Mouse (Mus musculus): ENCODE measurements around the gene Hes5.
A peak's percentile ranks its signal among the peaks of the same experiment; 100 is the strongest.

Gene Hes5

DNA sequence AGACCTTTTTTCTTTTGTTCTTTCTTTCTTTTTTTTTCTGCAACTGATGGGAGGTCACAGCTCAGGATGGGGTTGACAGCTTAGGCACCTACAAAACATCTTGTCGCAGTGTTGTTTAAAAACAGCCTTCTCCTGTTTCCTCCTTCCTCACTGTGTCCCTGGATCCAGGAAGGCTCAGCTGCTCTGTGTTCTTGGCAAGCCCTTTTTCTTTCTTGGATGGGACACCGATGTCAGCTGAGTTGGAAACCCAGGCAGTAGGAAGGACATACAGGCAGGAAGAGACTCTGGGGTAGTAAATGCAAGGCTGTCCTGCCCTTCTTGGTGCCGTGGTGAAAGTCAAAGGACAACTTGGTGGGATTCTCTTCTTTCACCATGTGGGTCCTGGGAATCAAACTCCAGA lies 5.1 kb downstream of the Hes5 start:
- no peak for DNase-seq

DNA sequence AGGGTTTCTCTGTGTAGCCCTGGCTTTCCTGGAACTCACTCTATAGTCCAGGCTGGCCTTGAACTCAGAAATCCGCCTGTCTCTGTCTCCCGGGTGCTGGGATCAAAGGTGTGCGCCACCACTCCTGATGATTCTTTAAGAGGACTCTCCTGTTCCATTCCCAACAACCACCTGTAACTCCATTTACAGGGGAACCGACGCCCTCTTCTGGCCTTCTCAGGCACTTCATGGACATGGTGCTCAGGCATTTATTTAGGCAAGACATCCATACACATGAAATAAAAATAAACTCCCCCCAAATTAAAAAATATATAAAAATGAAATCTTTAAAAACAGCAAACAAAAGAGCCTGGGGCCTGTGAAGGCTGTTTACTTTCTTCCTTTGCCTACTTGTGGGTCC lies 6.5 kb downstream of the Hes5 start:
- peak; percentile 74 for DNase-seq

DNA sequence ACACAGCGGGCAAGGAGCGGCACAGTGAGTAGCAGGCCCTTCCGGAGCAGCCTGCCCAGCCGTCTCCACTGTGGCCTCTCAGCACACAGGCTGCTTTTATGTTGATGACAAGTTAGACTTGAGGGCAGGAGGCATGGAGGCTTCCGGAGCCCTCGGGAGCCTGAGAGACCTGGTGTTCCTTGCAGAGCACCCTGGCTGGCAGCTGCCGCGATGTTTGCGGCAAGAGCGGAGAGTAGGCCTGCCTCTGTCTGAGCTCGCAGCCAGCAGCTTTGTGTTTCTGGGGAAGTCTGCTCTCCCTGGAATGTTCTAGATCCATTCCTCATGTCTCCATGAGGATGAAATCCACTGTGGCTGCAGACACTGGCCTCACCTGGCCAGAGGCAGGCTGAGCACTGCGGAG lies 11.8 kb downstream of the Hes5 start:
- DNase-seq = no peak

DNA sequence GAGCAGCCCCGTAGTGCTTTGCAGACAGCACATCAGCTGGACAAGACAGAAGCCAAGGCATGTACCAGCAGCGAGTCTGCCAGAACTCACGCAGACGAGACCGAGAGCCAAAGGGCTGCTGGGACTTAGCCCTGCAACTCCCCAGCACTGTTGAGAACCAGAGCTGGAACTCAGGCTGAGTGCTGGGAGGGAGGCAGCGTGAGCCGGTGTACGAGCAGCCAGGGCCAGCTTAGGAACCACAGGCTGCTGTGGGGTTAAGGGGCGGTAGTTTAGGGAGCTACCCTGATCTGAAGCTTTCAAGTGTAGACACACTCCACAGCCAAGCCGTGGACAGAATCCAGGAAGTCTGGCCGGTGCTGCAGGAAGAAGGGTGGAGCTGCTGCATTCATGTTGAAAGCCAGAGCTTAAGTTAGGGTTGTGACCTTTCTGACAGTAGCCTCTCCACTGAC lies 13.5 kb downstream of the Hes5 start:
- no peak for DNase-seq

DNA sequence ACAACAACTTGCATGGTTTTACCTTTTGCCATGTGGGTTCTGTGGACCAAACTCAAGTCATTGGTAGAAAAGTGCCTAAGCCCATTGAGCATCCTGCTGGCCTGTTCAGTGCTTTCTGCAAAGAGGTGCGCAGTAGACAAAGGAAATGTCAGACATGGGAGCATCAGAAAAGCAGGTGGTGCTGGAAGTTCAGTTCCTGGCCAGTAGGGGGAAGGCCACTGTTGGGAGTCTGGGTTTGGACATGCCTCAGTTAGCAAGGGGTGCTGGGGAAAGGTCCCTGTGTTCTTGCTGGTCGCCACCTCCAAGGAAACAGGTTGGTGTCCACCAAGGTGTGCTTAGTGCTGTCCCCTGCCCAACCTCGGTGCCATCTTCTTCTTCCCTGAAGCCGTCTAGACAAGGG lies 19.4 kb downstream of the Hes5 start:
- DNase-seq = peak; percentile 29

DNA sequence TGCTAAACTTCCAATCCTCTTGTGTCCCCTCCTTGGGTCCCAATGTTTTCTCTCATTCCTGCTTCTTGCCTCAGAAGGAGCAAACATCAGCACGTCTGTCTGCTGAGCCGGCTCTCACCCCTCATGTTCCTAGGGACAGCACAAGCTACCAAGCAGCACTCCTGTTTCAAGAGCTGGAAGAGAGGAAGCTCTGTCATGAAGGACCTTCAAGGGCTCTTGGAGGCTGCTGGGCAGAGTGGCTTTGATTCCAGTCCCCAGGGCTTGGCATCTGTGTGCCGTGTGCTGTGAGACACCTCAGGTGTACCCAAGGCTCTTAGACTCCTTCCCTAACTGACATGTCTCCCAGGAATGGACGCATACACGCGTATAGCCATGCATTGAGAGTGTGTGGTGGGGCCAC lies 20.4 kb downstream of the Hes5 start:
- no peak for DNase-seq

DNA sequence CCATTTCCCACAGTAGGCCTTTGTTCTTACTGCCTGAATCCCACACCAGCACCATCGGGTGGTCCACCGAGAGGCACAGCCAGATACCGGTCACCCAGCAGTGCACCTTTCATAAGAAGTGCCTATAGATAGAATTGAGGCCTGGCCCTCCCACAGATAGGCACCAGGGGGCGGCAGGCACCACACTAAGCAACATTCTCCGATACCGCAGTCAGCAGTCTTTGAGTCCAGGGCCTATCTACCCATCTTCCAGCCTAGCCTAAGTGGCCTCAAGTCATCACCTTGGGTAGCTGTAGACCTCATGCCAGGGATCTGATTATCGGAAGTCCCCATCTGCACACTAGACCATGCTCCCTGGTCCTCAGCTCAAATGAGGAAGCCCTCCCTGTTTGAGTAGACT lies 20.8 kb downstream of the Hes5 start:
- DNase-seq = peak; percentile 76

DNA sequence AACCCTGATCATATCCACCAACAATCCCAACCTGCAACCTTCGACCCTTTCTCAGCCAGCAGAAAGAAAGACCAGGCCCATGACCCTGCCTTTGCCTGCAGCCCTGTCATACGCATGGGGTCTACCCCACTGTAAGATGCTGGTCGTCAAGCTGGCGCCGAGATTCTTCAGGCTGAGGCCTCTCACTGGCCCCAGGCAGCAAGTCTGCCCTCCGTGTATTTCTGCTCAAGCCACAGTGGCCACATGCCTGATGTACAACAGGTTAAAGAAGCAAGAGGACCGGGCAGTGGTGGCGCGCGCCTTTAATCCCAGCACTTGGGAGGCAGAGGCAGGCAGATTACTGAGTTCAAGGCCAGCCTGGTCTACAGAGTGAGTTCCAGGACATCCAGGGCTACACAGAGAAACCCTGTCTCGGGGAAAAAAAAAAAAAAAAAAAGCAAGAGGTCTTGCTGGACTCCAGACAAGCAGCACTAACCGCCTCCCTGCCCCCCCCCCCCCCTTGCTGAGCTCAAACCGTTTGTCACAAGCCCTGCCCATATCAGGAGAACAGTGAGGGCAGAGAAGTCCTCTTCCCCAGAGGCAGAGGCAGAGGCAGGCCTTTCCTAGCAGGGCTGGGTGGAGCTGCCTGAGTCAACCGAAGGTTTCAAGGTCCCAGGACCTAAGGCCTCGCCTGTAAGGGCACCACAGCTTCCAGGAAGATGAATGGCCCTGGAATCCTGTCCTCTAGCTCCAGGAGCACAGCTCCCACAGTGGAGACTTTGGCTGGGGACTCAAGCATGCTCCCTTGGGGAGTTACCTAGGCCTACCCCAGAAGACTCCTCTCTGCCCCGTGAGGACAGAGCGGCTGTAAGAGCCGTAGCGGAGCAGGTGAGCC lies 21.8 kb downstream of the Hes5 start:
- no peak for DNase-seq

DNA sequence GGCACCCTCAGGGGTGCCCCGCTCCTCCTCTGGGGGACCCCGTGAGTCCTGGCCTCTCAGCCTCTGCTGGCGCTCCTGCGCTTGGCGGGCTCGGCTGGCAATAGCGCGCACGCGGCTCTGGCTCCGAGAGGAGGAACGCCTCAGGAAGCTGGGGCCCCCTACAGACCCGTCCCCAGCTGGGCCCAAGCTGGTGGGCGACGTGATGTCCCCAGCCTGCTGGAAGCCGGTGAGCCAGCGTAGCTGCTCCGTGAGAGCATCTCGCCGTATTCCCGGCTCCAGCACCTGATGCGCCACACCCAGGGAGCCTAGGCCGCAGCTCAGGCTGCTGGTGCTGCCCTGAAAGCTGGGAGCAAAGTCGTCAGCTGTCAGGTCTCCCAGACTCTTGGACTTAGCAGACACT lies 23.0 kb downstream of the Hes5 start:
- peak; percentile 32 for DNase-seq

DNA sequence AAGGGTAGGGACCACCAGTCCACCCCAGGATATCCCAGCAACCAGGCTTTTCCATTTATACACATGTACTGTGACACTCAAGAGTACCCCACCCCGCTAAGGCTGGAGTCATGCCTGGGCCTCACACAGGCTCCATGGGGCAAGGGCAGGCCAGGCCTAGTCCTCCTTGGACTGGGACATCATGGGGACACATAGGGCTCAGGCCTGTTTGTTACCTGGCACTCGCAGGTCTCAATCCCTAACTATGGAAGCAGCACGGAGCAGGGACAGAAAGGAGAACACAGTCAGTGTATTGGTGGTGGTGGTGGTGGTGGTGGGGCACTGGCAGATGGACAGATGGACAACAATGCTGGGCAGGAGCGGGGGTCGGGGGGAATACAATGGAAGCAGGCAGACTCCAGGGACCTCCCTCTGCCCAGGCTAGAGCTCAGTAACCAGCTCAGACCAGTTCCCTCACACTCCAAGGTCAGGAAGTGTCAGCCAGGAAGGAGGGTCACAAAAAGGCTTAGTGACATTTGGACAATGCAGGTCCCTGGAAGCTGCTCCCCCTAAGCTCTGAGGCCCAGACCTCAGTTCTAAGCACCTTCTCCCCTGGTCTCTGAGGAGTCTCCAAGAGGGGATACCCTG lies 24.5 kb downstream of the Hes5 start:
- no peak for DNase-seq

DNA sequence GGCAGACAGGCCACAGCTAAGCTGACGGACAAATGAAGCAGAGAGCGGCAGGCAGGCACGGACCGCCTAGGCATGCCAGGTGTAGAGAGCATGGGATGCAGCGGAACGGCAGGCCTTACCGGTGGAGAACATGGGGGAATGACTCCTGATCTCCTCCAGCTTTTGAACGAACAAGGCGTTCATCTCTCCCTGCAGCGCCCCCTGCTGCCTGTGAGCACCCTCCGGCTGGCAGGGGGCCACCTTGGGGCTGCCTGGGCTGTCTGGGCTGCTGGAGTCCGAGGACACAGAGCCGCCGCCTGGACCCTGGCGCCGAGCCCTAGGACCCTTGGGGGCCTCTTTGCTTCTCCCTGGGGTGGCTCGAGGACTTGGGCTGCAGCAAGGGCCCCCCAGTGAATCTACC lies 25.4 kb downstream of the Hes5 start:
- DNase-seq = peak; percentile 85

DNA sequence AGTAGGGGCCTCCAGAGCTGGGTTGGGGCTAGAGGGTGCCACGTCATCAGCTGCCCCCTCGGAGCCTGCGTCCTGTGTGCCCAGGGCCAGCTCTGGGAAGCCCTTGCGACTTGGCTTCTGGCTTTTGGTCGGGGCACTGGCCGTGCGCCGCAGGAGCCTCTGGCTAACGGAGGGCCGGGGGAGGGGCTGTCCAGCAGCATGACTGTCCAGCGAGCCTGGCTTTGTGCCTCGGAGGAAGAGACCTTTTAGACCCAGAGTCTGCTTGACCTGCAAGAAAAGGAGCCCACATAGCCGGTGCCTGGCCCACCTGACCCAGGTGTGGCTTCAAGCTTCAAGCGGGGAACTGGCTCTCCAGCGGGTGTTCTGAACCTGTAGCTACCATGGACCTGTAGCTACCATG lies 26.0 kb downstream of the Hes5 start:
- DNase-seq = no peak

DNA sequence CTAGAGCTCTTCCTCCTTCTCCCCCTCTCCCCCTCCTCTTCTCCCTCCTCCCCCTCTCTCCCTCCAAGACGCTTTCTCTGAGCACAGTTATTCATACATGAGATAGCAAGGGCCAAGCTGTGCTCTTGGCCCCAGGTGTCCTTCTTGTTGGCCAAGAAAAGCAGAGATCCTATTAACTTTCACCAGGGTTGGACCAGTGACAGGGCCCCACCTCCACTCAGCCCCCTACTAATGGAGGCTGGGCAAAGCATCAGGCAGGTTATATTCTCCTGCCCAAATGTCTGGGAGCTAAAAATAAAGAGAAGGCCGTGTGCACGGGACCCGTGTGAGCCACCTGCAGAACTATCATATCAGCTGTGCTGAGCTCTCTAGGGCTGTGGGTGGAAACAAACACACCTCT lies 34.2 kb downstream of the Hes5 start:
- DNase-seq = no peak

DNA sequence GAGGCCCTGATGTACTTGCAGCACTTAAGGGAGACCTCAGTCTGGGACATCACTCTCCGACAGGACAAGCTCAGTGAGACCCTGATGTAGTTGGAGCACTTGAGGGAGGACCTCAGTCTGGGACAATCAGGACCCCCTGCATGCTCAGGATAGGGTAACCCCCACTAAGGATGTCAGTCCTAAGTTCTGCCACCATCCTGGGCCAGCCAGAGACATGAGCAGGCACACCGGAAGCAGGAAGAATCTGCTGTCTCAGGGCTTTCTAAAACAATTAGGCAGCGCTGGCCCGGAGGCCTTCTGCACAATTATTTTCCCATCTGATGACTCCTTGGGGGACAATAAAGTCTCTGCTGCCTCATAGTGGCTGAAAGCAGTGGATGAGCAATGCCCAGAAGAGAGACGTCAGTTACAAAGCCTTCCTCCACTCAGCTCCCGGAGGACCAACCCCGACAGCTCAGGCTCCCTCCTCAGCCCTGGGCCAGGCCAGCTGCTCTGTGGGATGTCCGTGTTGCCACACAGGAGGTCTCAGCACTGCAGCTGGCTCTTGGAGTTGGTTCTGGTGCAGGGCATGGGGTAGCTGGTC lies 35.9 kb downstream of the Hes5 start:
- DNase-seq = peak; percentile 77

DNA sequence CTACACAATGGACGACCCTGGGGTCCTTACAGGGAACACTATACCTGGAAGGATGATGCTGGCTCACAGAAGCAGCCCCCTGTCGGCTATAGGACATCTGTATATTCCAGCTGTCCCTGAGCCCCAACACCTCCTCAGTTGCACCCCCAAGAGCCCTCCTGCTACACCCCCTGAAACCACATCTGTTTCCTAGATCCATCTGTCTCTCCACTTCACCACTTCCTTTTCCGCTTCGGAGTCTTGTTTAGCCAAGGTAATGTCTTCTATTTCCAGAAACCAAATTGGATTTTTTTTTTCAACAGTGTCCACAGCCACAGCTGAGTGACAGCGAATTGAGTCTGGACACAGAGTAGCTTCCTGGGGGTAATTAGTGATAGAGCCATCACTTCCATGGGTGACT lies 38.7 kb downstream of the Hes5 start:
- no peak for DNase-seq

DNA sequence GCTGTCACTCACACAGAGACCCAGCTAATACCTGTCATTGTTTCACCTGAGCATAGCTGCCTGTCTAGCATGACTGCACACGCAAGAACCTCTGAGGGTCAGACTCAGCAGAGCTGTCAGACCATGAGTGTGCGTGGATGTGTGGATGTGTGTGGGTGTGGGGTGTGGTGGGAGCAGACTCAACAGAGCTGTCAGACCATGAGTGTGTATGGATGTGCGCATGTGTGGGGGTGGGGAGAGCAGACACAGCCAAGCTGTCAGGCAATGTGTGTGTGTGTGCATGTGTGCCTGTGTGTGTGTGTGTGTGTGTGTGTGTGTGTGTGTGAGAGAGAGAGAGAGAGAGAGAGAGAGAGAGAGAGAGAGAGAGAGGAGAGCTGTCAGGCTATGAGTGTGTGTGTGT lies 44.6 kb downstream of the Hes5 start:
- no peak for DNase-seq

DNA sequence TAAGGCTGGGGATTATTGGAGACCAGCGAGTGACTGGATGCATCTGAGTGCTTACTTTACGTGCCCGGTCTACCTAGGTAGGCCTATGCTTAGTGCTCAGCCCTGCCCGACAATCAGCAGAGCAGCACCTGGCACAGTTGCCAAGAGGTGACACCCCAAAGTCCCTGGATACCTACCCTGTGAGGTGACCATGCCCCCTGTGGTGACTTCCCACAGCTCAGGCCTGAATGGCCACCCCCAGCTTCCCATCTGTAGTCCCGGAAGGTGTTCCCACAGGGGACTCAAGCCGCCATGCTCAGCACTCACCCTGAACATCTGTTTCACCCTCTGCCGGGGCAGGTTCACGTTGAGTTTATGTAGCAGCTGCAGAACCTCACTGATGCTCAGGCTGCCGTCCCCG lies 45.6 kb downstream of the Hes5 start:
- DNase-seq = no peak

DNA sequence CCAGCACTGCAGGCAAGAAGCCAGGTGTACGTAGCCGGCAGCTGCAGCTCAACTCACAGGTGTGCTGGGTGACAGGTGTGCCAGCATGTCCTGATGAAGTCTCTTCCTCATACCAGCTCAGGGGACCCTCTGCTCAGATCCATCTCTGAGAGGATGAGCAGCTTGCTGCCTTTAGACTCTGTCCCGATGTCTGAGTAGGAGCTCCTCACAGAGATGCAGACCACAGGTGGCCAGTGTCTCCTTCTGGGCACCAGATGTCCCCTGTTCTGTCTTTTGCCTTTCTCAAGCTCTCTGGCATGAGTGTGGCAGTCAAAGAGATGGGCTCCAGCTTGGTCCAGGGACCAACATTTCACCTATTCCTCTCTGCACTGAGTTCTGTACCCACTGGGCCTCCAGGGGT lies 46.9 kb downstream of the Hes5 start:
- no peak for DNase-seq

DNA sequence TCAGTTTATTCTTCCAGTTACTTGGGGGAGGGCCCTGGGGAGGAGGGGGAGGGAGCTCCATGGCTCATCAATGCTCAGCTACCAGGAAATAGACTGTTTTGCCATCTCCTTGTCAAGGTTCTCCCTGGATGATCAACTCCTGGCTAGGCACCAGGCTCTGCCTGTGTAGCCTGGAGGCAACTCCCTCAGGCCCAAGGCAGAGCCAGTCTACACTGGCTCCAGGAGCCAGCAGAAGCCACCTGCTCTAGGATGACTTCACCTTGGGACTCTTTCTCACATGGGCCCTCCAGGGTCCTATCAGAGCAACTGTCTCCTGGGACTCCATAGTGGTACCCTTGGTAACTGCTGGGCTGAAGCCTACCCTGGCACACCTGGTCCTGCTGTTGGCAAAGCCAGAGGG lies 47.4 kb downstream of the Hes5 start:
- no peak for DNase-seq

DNA sequence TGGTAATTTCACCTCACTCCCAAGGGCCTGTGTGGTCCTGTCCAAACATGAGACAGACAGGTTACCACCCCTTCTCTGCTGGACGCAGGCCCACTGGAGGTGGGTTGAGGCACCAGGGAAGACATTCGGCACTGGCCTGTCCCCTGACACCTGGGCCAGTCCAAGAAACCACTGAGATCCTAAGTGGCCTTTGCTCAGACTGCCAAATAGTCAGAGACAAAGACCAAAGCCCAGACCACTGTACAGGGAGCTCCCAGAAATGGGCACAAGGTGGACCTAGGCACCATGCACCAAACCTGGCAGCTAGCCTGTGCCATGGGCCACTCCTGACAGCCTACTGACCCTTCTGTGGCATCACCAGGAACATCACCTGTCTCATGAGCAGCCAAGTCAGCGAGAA lies 48.5 kb downstream of the Hes5 start:
- no peak for DNase-seq

DNA sequence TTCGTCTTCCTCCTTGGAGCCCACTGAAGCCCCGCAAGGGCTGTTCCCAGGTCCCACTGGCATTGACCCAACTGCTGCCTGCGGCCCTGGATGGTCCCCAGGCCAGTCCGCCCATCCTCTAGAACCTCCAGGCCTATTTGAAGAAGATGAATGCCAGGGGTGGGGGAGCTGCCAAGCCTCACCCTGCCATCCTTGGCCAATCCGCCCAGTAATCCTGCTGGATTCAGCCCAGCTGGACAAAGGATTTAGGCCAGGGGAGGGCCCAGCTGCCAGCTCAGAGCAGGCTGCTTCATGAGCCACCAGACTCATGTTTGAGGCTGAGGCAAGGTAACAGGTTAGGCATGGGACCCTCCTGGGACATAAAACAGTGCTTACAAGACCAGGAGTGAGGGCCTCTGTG lies 50.1 kb downstream of the Hes5 start:
- peak; percentile 79 for DNase-seq

DNA sequence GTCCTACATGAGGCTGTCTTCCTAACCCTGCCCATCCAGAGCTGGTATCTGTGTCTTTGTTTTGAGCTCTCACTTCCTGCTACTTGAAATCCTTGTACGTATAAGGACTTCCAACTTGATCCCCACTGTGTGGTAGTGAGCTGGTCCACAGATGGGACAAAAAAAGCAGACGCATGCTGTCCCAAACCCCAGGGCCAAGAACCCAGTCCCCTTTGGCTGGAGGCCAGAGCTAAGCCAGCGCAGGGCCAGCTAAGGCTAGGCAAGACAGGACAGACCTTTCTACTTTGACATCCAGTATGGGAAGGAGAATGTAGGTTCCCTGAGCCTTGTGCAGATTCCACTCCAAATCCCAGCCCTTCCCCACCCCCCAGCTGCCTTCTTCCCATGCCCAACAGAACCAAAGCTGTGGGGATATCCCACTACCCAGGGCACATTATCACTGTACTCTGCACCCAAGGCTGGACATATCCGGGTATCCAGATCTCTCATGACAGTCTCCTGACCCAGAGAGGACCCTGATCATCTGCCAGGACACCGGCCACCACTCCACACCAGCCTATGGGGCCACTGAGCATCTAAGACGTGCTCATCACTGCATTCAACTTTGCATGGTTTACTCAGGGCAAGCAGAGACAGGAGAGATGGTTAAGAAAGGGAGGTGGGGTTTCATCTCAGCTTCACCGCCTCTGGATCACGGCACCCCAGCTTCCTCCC lies 50.7 kb downstream of the Hes5 start:
- no peak for DNase-seq

Data from retina, postnatal 1 day (tissue).